Mouse (Mus musculus) midbrain, embryonic 12.5 days (tissue): Measurements from ENCODE around the gene Spp1. TPM values are rescaled to one million over a fixed set of nuclear protein-coding genes. Genes with fewer than 3 reads are reported as not detected.

ENCODE experiments used
- ATAC-seq: fragments of 200-750 bp; cut with Nextera tagmentation; 2 replicates; pipeline ENCODE4 v1.8.0; 2017; ENCODE audit warnings: low read depth, moderate TSS enrichment, moderate library complexity; ENCODE audit not compliant: low FRiP score
- H3K27ac ChIP-seq: fragments of 300-500 bp; sonication (generic); replicated peaks from 2 replicates; pipeline ENCODE4 v1.5.1; 2016; ENCODE audit warnings: mild to moderate bottlenecking
- H3K27me3 ChIP-seq: fragments of 300-500 bp; sonication (generic); 2 replicates; pipeline ENCODE4 v1.6.1; 2016; ENCODE audit warnings: mild to moderate bottlenecking
- H3K36me3 ChIP-seq: fragments of 300-500 bp; sonication (generic); 2 replicates; pipeline ENCODE4 v1.6.1; 2016
- H3K4me1 ChIP-seq: fragments of 300-500 bp; sonication (generic); 2 replicates; pipeline ENCODE4 v1.6.1; 2016
- H3K4me2 ChIP-seq: fragments of 300-500 bp; sonication (generic); replicated peaks from 2 replicates; pipeline ENCODE4 v1.6.1; 2016; ENCODE audit warnings: mild to moderate bottlenecking, moderate library complexity
- H3K4me3 ChIP-seq: fragments of 300-500 bp; sonication (generic); 2 replicates; pipeline ENCODE4 v1.5.1; 2016; ENCODE audit warnings: mild to moderate bottlenecking
- H3K9ac ChIP-seq: fragments of 300-500 bp; sonication (generic); replicated peaks from 2 replicates; pipeline ENCODE4 v1.6.1; 2016; ENCODE audit warnings: mild to moderate bottlenecking, moderate library complexity
- H3K9me3 ChIP-seq: fragments of 300-500 bp; sonication (generic); 2 replicates; pipeline ENCODE4 v1.6.1; 2016; ENCODE audit warnings: mild to moderate bottlenecking
- WGBS: fragments of 180-500 bp; shearing (Covaris S2); methylation state at CpG from one replicate; pipeline ENCODE4 v1.1.7; 2016; 5-methylcytosine and 5-hydroxymethylcytosine counted together
- polyA plus RNA-seq: library from polyadenylated mRNA; unstranded; fragments of >200 nt; fragmentation: Nextera tagmentation; extraction: Ambion mirVana; gene quantifications from 2 replicates; pipeline ENCODE4 v1.2.1, GENCODE M21; 2016

Gene Spp1
- 6.9 and 9.3 TPM in 2 replicates for polyA plus RNA-seq

DNA sequence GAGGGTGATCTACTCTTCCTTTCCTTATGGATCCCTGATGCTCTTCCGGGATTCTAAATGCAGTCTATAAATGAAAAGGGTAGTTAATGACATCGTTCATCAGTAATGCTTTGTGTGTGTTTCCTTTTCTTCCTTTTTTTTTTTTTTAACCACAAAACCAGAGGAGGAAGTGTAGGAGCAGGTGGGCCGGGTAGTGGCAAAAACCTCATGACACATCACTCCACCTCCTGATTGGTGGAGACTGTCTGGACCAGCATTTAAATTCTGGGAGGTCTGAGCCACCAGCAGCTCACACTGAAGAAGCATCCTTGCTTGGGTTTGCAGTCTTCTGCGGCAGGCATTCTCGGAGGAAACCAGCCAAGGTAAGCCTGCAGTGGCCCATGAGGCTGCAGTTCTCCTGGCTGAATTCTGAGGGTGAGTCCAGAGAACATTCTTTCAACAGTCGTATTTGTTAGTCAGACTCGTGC lies at the start of gene Spp1:
TSS of gene Spp1 (plus strand) at position 284 of the 467 bp plus-strand sequence.
- Histone ChIP-seq H3K4me2 (no peak within 1 kb of the TSS), H3K9me3 (no peaks in the 10 kb centered on the region), H3K36me3 (no peaks in the 10 kb centered on the region), H3K4me1 (no peaks in the 10 kb centered on the region), H3K4me3 (no peak within 1 kb of the TSS), H3K27ac (no peak within 1 kb of the TSS), H3K27me3 (no peaks in the 10 kb centered on the region), H3K9ac (no peak within 1 kb of the TSS)
- no peak for ATAC-seq
- 74% methylated on average over 7 of the region's 7 CpGs for WGBS

DNA sequence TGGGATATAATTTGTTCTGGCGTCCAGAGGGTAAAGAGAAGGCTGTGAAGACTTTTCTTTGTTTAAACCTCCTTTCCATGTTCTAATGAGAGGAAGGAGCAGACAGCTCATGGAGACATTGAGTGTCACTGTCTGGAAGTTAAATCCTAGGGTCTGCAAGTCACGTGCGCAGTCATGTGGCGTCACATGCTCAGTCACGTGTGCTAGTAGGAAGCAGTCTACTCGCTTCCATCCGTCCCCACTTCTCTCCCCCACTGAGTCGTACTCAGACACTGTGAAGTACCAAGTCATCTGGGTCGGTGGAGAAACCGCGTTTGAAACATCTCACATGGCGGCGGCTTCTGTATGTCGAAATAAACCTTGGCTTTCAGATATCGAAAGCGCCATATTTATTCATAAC lies 49.4 kb upstream of the Spp1 start:
- Histone ChIP-seq H3K27ac (no peak overlapping the region), H3K4me1 (no peaks in the 10 kb centered on the region), H3K36me3 (no peaks in the 10 kb centered on the region), H3K4me2 (no peak overlapping the region), H3K9me3 (no peaks in the 10 kb centered on the region), H3K4me3 (no peak overlapping the region), H3K9ac (no peak overlapping the region), H3K27me3 (no peaks in the 10 kb centered on the region)
- ATAC-seq, result no peak
- 95% methylated on average over 16 of the region's 16 CpGs for WGBS

DNA sequence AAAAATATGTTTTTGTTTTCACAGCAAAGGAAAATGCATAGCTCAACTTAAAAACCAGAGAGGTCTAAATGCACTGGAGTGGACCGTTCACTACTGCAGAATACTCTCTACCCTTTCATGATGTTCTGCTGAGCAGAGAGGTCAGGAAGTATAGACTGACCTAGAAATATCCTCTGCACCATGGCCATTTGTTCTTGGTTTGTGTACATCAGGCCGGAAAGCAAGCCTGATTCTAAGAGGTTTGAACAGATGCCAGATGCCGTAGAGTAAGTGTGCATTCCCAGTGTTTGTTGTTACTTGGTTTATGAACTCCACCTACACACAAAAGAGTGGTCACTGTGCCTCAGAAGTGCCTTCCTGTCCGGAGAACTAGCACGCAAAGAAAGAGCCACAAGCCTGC lies 48.0 kb upstream of the Spp1 start:
- H3K4me3 ChIP-seq, result no peak overlapping the region
- ATAC-seq, result no peak
- no peaks in the 10 kb centered on the region for H3K27me3 ChIP-seq
- no peaks in the 10 kb centered on the region for H3K4me1 ChIP-seq
- H3K9ac ChIP-seq, result no peak overlapping the region
- no peak overlapping the region for H3K27ac ChIP-seq
- 85% methylated on average over 5 of the region's 5 CpGs for WGBS
- H3K36me3 ChIP-seq, result no peaks in the 10 kb centered on the region
- H3K9me3 ChIP-seq, result no peaks in the 10 kb centered on the region
- H3K4me2 ChIP-seq, result no peak overlapping the region

DNA sequence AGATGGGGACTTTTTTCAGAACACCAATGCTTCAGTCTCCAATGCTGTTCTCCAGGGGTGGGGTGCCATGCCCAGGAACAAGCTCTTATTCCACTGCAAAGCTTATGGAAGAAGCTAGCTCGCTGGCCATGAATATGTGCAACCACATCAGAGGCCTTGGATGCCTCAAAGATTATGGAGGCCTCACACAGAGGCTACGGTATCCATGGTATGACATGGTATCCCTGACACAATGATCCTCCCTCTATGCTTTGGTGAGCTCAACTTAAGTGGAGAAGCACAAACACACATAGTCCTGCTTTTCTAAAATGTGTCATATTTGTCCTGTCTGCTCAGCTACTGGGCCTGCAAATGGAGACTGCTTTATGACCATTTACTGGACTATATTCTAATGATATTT lies 44.0 kb upstream of the Spp1 start:
- no peak overlapping the region for H3K4me2 ChIP-seq
- WGBS, result 78% methylated on average over 2 of the region's 2 CpGs
- H3K9me3 ChIP-seq, result no peaks in the 10 kb centered on the region
- no peak overlapping the region for H3K9ac ChIP-seq
- no peak overlapping the region for H3K27ac ChIP-seq
- H3K36me3 ChIP-seq, result no peaks in the 10 kb centered on the region
- no peaks in the 10 kb centered on the region for H3K4me1 ChIP-seq
- ATAC-seq, result no peak
- H3K27me3 ChIP-seq, result no peaks in the 10 kb centered on the region
- H3K4me3 ChIP-seq, result no peak overlapping the region

DNA sequence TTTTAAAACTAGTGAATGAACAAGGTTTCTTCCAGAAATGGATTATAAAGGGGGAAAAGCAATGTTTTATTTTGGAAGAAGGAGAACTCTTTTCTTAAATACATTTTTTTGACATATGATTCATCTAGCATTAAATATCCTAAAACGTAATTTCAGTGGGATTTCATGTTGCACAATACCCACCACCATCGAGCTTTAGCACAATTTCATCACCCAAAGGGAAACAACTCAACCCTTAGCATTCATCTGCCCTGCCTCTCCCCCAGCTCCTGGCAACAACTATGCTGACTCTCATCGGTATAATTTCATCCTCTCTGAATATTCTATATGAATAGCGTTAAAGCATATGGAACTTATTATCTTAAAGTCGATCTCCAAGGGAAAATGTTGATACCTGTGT lies 42.1 kb upstream of the Spp1 start:
- H3K4me2 ChIP-seq, result no peak overlapping the region

DNA sequence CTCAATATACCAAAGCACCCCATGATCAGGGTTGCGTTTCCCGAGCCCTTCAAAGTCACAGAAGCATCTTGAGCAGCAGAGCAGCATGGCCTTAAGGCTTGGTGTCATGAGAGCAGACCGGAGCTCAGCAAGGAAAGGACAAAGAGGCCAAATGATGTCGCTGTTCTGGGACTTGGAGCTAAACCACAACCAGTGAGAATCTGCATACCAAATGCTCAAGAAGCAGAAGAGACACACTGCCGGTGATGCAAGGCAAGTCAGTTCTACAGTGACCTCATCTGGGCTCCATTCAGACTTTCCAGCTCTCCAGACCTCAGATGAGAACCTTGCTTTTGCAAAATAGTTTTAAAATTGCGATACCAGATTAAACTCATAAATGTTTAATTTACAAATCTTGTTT lies 38.6 kb upstream of the Spp1 start:
- Histone ChIP-seq H3K36me3 (no peaks in the 10 kb centered on the region), H3K27me3 (no peaks in the 10 kb centered on the region), H3K27ac (no peak overlapping the region), H3K4me1 (no peaks in the 10 kb centered on the region), H3K9me3 (no peaks in the 10 kb centered on the region), H3K9ac (no peak overlapping the region), H3K4me2 (no peak overlapping the region), H3K4me3 (no peak overlapping the region)
- ATAC-seq, result no peak
- WGBS, result 73% methylated on average over 6 of the region's 6 CpGs

More for the DNA sequence above, 42.1 kb upstream of the Spp1 start:
- H3K9me3 ChIP-seq, result no peaks in the 10 kb centered on the region
- WGBS, result 81% methylated on average over 5 of the region's 5 CpGs
- H3K4me3 ChIP-seq, result no peak overlapping the region
- no peak for ATAC-seq
- H3K27me3 ChIP-seq, result no peaks in the 10 kb centered on the region
- no peak overlapping the region for H3K9ac ChIP-seq
- no peak overlapping the region for H3K27ac ChIP-seq
- H3K36me3 ChIP-seq, result no peaks in the 10 kb centered on the region
- no peaks in the 10 kb centered on the region for H3K4me1 ChIP-seq

DNA sequence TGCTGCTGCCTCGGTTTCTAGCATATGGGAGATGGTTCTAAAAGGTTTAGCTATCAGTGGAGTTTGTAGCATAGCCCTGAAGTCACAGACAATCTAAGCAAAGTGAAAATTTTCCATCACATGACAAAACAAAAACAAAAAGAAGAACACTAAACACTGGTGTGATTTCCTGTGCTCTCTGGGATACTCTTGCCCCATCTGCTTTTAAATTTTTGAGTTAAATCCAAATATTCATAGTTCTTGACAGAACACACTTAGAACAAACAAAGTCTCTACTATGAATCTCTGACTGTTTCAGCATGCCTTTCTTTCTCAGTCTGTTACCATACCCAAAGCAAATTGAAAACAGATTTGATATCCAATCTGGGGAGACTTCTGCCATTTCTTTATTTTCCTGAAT lies 36.9 kb upstream of the Spp1 start:
- Histone ChIP-seq H3K27ac (no peak overlapping the region), H3K4me2 (no peak overlapping the region), H3K4me1 (no peaks in the 10 kb centered on the region), H3K4me3 (no peak overlapping the region), H3K9me3 (no peaks in the 10 kb centered on the region), H3K36me3 (no peaks in the 10 kb centered on the region), H3K27me3 (no peaks in the 10 kb centered on the region), H3K9ac (no peak overlapping the region)
- WGBS, result 76% methylated on average over 1 of the region's 1 CpGs
- no peak for ATAC-seq

DNA sequence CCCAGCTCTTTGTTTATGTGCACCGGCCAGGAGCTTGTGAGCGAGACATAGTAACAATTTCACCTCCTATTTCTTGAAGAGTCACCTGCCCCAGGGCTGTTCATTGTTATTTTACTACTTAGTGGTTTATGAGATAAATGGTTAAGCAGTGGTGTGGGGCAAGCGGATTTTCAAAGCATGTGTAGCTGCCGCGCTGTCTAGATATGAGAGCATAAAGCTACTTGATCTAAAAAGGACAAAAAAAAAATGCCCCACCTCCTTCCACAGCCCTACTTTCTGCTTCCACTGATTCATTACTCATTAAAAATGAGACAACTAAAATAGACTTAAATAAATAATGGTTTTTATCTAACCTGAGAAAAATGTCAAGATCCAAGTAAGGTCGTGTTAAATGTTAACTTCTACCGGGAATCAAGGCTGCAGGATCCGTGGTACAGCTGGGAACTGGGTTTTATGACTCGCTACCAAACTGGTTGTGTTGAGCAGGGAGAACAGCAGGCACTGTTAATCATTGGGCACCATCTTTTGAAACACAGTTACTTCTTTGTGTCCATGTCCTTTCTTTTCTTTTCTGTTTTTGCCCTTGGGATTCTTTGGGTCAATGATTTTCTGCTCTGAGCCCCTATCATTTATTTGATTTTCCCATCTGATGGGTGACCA lies 35.5 kb upstream of the Spp1 start:
- no peaks in the 10 kb centered on the region for H3K27me3 ChIP-seq

DNA sequence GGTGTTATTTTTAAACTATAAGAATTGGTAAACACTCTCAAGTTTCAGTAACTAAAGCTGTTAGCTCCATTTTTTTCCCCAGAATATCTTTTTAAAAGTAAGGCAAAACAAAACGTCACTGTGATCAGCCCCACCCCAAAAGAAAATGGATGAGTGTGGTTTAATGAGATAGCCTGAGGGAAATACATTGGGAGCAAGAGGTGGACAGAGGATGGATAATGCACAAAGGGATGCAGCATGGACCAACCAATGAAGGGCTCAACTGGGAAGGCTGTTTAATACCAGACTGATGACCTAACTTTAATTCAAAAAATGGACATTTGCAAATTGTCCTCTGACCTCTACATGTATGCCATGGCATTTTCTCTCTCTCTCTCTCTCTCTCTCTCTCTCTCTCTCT lies 34.9 kb upstream of the Spp1 start:
- no peaks in the 10 kb centered on the region for H3K36me3 ChIP-seq
- ATAC-seq, result no peak
- no peaks in the 10 kb centered on the region; the same call in 1 of the 2 replicates for H3K4me1 ChIP-seq
- H3K27me3 ChIP-seq, result no peaks in the 10 kb centered on the region
- H3K27ac ChIP-seq, result no peak overlapping the region
- no peak overlapping the region for H3K4me3 ChIP-seq
- H3K9me3 ChIP-seq, result no peaks in the 10 kb centered on the region
- WGBS, result 24% methylated on average over 1 of the region's 1 CpGs
- H3K4me2 ChIP-seq, result no peak overlapping the region
- H3K9ac ChIP-seq, result no peak overlapping the region

More for the DNA sequence above, 35.5 kb upstream of the Spp1 start:
- no peaks in the 10 kb centered on the region for H3K36me3 ChIP-seq
- no peaks in the 10 kb centered on the region for H3K9me3 ChIP-seq
- no peak overlapping the region for H3K4me2 ChIP-seq
- H3K4me1 ChIP-seq, result no peaks in the 10 kb centered on the region
- H3K27ac ChIP-seq, result no peak overlapping the region
- no peak for ATAC-seq
- no peak overlapping the region for H3K4me3 ChIP-seq
- WGBS, result 65% methylated on average over 9 of the region's 9 CpGs
- no peak overlapping the region for H3K9ac ChIP-seq

DNA sequence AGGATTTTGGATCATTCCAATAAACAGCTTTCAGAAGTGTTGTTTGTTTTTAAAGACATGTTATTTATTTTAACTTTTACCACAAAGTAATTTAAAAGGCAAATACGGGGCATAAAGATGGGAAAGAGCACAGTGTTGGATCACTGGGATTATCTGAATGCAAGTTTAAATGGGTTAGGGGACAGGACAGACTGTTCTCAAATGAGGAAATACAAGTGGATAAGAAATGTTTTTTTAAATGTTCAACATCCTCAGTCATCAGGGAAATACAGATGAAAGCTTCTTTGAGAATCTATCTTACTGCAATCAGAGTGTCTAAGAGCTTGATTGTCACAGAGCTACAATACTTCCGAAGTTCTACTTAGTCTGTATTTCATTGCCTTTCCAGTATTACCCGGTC lies 32.3 kb upstream of the Spp1 start:
- no peak for ATAC-seq

DNA sequence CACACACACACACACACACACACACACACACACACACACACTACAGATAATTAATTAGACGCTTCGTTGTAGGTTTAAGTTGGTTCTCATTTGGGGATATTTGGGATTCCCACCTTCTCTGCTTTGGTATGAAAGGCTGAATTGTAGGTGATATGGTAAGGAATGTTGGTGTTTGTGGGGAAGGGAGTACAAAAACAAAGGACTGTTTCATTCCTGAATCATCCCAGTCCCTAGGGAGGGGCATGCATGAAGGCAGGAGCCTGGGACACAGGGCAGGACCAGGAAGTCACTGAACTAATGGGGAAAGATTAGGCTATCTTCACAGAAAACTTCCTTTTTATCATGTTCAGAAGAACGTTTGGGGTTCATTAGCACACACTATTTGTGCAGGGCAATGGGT lies 31.6 kb upstream of the Spp1 start:
- H3K4me1 ChIP-seq, result peaks cover 4% of the 10 kb centered on the region; the same call in 1 of the 2 replicates
- no peak overlapping the region for H3K9ac ChIP-seq
- no peak for ATAC-seq
- no peaks in the 10 kb centered on the region for H3K27me3 ChIP-seq
- 80% methylated on average over 3 of the region's 3 CpGs for WGBS
- no peaks in the 10 kb centered on the region for H3K36me3 ChIP-seq
- no peak overlapping the region for H3K4me2 ChIP-seq
- H3K27ac ChIP-seq, result no peak overlapping the region
- no peak overlapping the region for H3K4me3 ChIP-seq
- H3K9me3 ChIP-seq, result no peaks in the 10 kb centered on the region

More for the DNA sequence above, 32.3 kb upstream of the Spp1 start:
- no peak overlapping the region for H3K27ac ChIP-seq
- no peak overlapping the region for H3K4me2 ChIP-seq
- WGBS, result 63% methylated on average over 3 of the region's 3 CpGs
- no peaks in the 10 kb centered on the region for H3K27me3 ChIP-seq
- no peak overlapping the region for H3K9ac ChIP-seq
- no peaks in the 10 kb centered on the region for H3K9me3 ChIP-seq
- peaks cover 4% of the 10 kb centered on the region; the same call in 1 of the 2 replicates for H3K4me1 ChIP-seq
- H3K4me3 ChIP-seq, result no peak overlapping the region
- H3K36me3 ChIP-seq, result no peaks in the 10 kb centered on the region

DNA sequence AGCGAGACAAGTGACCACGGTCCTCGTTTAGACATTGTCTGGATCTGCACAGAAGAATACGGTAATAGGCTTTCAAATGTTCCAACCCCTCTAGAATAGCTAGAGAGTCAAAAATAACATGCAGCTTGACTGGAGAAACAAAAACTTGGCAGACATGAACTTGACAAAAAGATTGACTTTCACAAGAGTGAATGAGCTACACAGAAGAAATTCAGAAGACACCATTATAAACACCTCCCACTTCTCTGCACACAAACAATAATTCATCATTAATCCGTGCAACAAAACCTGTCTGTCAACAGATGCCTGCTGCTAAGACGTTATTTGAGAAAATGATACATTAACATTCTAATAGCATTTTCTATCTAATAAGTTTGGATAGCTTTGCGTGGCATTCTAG lies 30.4 kb upstream of the Spp1 start:
- Histone ChIP-seq H3K4me1 (peaks cover 4% of the 10 kb centered on the region; the same call in 1 of the 2 replicates), H3K27ac (no peak overlapping the region), H3K36me3 (no peaks in the 10 kb centered on the region), H3K9me3 (no peaks in the 10 kb centered on the region), H3K27me3 (no peaks in the 10 kb centered on the region), H3K4me3 (no peak overlapping the region), H3K4me2 (no peak overlapping the region), H3K9ac (no peak overlapping the region)
- WGBS, result 82% methylated on average over 7 of the region's 7 CpGs
- no peak for ATAC-seq

DNA sequence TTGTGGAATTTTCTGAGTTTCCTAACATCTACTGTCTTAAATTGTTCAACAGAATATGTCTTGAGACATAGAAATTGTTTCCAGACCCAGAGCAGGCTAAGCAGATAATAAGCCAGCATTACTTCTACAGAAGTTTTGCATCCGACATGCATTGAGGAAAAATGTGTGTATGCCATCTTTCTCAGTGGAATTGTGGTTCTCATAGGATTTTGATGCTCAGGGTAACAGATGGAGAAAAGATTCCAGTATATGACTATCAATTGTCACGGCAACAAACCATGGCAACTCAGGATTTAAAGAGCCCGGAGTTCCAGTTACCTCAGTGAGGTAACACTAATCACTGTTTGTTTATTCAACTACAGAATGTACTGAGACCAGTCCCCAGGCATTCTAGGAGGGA lies 29.9 kb upstream of the Spp1 start:
- H3K4me1 ChIP-seq, result peaks cover 4% of the 10 kb centered on the region; the same call in 1 of the 2 replicates
- no peaks in the 10 kb centered on the region for H3K27me3 ChIP-seq
- no peak overlapping the region for H3K4me2 ChIP-seq
- H3K4me3 ChIP-seq, result no peak overlapping the region
- no peaks in the 10 kb centered on the region for H3K9me3 ChIP-seq
- H3K36me3 ChIP-seq, result no peaks in the 10 kb centered on the region
- no peak for ATAC-seq
- 66% methylated on average over 3 of the region's 3 CpGs for WGBS
- no peak overlapping the region for H3K9ac ChIP-seq
- H3K27ac ChIP-seq, result no peak overlapping the region
